Mouse (Mus musculus) olfactory bulb, adult 2 months (tissue): ENCODE results near the gene Glis2. TPM values are rescaled to one million over a fixed set of nuclear protein-coding genes. Genes with fewer than 3 reads are reported as not detected.

ENCODE experiments used
- H3K27ac ChIP-seq: fragments of 200-500 bp; 2 replicates; pipeline ENCODE4 v1.5.1; 2012; ENCODE audit warnings: low read depth, low read length; ENCODE audit not compliant: insufficient read depth
- H3K4me1 ChIP-seq: fragments of 200-500 bp; 2 replicates; pipeline ENCODE4 v1.6.1; 2012; ENCODE audit warnings: low read length; ENCODE audit not compliant: control insufficient read depth, insufficient read depth
- H3K4me3 ChIP-seq: fragments of 200-500 bp; 2 replicates; pipeline ENCODE4 v1.5.1; 2012; ENCODE audit warnings: mild to moderate bottlenecking, low read depth, low read length, moderate library complexity; ENCODE audit not compliant: insufficient read depth
- CTCF ChIP-seq: fragments of 200-500 bp; IDR thresholded peaks from 2 replicates; pipeline ENCODE4 v1.5.1; 2012; ENCODE audit warnings: low read depth, mild to moderate bottlenecking, low read length, moderate library complexity; ENCODE audit not compliant: insufficient read depth
- POLR2A ChIP-seq: fragments of 200-500 bp; IDR thresholded peaks from 2 replicates; pipeline ENCODE4 v1.6.1; 2012; ENCODE audit warnings: mild to moderate bottlenecking, low read depth, low read length, moderate library complexity; ENCODE audit not compliant: insufficient read depth
- WGBS: fragments of 180-500 bp; shearing (Covaris S2); methylation state at CpG from one replicate; pipeline ENCODE4 v1.1.7; 2018; 5-methylcytosine and 5-hydroxymethylcytosine counted together
- polyA plus RNA-seq: library from polyadenylated mRNA; stranded (reverse); fragments of >200 nt; gene quantifications from 2 replicates; pipeline ENCODE4 v1.2.4, GENCODE M21; 2012; ENCODE audit warnings: low replicate concordance; ENCODE audit not compliant: missing spikeins, insufficient read depth, insufficient read length

Glis2 gene
- polyA plus RNA-seq, 1 experiment, result not detected

DNA sequence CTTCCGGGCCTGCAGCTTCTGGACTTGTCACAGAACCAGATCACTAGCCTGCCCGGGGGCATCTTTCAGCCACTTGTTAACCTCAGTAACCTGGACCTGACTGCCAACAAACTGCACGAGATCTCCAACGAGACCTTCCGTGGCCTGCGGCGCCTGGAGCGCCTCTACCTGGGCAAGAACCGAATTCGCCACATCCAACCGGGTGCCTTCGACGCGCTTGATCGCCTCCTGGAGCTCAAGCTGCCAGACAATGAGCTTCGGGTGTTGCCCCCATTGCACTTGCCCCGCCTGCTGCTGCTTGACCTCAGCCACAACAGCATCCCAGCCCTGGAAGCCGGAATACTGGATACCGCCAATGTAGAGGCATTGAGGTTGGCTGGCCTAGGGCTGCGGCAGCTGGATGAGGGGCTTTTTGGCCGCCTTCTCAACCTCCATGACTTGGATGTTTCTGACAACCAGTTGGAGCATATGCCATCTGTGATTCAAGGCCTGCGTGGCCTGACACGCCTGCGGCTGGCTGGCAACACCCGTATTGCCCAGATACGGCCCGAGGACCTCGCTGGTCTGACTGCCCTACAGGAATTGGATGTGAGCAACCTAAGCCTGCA, 54.0 kb downstream of the Glis2 start:
- 89% methylated on average over 28 of the region's 28 CpGs for WGBS
- Histone ChIP-seq H3K4me3 (no peak overlapping the region), H3K4me1 (peaks cover 34% of the 10 kb centered on the region), H3K27ac (no peak overlapping the region)
- TF ChIP-seq CTCF, result no peak
- no peak for TF ChIP-seq POLR2A

DNA sequence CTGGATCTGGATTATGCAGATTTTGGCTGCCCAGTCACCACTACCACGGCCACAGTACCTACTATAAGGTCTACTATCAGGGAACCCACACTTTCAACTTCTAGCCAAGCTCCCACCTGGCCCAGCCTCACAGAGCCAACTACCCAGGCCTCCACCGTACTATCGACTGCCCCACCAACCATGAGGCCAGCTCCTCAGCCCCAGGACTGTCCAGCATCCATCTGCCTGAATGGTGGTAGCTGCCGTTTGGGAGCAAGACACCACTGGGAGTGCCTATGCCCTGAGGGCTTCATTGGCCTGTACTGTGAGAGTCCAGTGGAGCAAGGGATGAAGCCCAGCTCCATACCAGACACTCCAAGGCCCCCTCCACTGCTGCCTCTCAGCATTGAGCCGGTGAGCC, 54.7 kb downstream of the Glis2 start:
- peaks cover 28% of the 10 kb centered on the region for H3K4me1 ChIP-seq
- TF ChIP-seq POLR2A (no peak), CTCF (no peak)
- 87% methylated on average over 5 of the region's 5 CpGs for WGBS
- H3K27ac ChIP-seq, result no peak overlapping the region
- H3K4me3 ChIP-seq, result no peak overlapping the region

DNA sequence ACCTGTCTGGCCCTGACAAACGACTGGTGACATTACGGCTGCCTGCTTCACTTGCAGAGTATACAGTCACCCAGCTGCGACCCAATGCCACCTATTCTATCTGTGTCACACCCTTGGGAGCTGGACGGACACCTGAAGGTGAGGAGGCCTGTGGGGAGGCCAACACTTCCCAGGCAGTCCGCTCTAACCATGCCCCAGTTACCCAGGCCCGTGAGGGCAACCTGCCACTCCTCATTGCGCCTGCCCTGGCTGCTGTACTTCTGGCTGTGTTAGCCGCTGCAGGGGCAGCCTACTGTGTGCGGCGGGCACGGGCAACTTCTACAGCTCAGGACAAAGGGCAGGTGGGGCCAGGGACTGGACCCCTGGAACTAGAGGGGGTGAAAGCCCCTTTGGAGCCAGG, 55.2 kb downstream of the Glis2 start:
- no peak overlapping the region for H3K27ac ChIP-seq
- peaks cover 28% of the 10 kb centered on the region for H3K4me1 ChIP-seq
- TF ChIP-seq POLR2A (no peak), CTCF (no peak)
- no peak overlapping the region for H3K4me3 ChIP-seq
- 91% methylated on average over 11 of the region's 11 CpGs for WGBS

DNA sequence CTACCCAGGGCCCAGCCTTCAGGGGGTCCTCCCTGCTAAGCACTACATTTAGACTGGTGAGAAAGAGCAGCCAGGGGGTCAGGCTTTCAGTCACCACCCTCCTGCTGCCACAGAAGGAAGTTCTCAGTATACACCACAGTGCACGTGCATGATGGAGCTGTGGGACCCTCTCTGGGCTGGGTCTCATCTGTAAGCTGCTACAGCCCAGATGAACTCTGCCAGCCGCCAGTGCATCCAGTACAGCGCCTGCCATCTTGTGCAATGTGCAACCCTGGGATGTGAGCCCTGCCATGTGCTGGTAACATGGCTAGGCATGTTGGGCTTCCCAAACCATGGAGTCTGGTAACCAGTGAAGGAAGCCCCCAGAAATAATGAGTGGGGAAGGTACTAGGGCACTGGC, 55.6 kb downstream of the Glis2 start:
- Histone ChIP-seq H3K4me1 (peaks cover 28% of the 10 kb centered on the region), H3K4me3 (no peak overlapping the region), H3K27ac (no peak overlapping the region)
- 89% methylated on average over 3 of the region's 3 CpGs for WGBS
- TF ChIP-seq POLR2A (no peak), CTCF (no peak)

GRCm38 (mm10) chr16:4651081-4651480, 56.6 kb downstream of the Glis2 start:
- WGBS, result 79% methylated on average over 1 of the region's 1 CpGs
- Histone ChIP-seq H3K4me3 (no peak overlapping the region), H3K27ac (no peak overlapping the region), H3K4me1 (peaks cover 36% of the 10 kb centered on the region)
- TF ChIP-seq CTCF, result no peak
- no peak for TF ChIP-seq POLR2A

- no peak overlapping the region for H3K4me3 ChIP-seq
Observed at GRCm38 (mm10) chr16:4651624-4652023, 57.1 kb downstream of the Glis2 start.

DNA sequence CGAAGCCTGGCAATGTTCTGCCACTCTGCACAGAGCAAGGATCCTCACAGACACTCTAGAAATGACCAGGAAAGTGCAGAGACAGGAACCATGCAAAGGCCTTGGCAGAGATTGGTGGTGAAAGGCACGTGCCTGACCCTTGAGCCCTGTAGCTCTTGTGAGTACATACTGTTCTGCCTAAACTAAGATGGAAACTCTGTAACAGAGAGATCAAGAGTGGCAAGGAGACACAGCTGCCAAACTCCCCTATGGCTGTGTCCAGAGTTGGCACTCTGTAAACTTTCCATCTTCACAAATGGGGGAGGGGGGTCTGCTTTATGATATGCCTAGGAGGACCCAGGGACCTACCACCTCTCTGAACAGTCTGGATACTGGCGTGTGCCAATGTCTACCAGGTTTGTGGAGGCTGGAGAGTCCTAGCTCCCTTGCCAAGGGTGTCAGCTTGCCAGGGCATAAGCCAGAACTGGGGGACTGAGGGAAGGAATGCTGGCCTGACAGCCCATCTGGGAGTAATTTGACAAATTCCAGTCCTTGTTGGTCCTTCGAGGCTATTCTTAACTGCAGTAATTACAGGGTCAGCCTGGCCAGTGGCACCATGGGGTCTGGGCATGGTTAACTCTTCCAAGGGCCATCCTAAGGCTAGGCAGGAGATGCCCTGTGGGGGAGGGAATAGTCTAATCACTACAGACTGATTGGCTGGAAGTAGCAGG, 58.3 kb downstream of the Glis2 start:
- no peak overlapping the region for H3K27ac ChIP-seq
- no peak overlapping the region for H3K4me3 ChIP-seq
- 48% methylated on average over 4 of the region's 4 CpGs for WGBS

More at GRCm38 (mm10) chr16:4651624-4652023, 57.1 kb downstream of the Glis2 start:
- Histone ChIP-seq H3K4me1 (peaks cover 42% of the 10 kb centered on the region), H3K27ac (no peak overlapping the region)
- 69% methylated on average over 7 of the region's 7 CpGs for WGBS
- TF ChIP-seq CTCF, result no peak
- no peak for TF ChIP-seq POLR2A

GRCm38 (mm10) chr16:4654706-4655105, 60.2 kb downstream of the Glis2 start:
- WGBS, result 79% methylated on average over 10 of the region's 10 CpGs
- H3K27ac ChIP-seq, result no peak overlapping the region
- H3K4me3 ChIP-seq, result no peak overlapping the region
- no peak for TF ChIP-seq CTCF
- no peak for TF ChIP-seq POLR2A
- peaks cover 32% of the 10 kb centered on the region for H3K4me1 ChIP-seq

More for the DNA sequence above, 58.3 kb downstream of the Glis2 start:
- TF ChIP-seq CTCF (no peak), POLR2A (no peak)
- H3K4me1 ChIP-seq, result peaks cover 36% of the 10 kb centered on the region

- H3K4me1 ChIP-seq, result peaks cover 32% of the 10 kb centered on the region
- H3K4me3 ChIP-seq, result no peak overlapping the region
- H3K27ac ChIP-seq, result no peak overlapping the region
- TF ChIP-seq POLR2A (no peak), CTCF (no peak)
- WGBS, result 79% methylated on average over 4 of the region's 4 CpGs
Observed at GRCm38 (mm10) chr16:4655251-4655734, 60.8 kb downstream of the Glis2 start.
